In genomic region chr8:72239499-72240402, GRCm38 (mm10) we compare ENCODE assay signal across 8 mouse cellular contexts. TPM values are rescaled to one million over a fixed set of nuclear protein-coding genes. Genes with fewer than 3 reads are reported as not detected.
A peak's percentile ranks its signal among the peaks of the same experiment; 100 is the strongest.
DNase-seq lines count a peak whose midpoint lies in the region; ATAC-seq and TF ChIP-seq lines count a peak whose summit lies in the region.

Ap1m1 (plus strand) TSS chr8:72240018.

- peak within 1 kb of the TSS; percentile 23 for H3K9ac ChIP-seq in ES-Bruce4 (ENCODE audit: low read depth, poor library complexity, severe bottlenecking)
- peak within 1 kb of the TSS; percentile 78 for H3K9ac ChIP-seq in forebrain, embryonic 13.5 days
- H3K9ac ChIP-seq in liver, postnatal 0 days (replicated peaks) = peak within 1 kb of the TSS; percentile 74
- H3K9ac ChIP-seq in neural tube, embryonic 14.5 days (replicated peaks; ENCODE audit: low read depth, low read length) = peak within 1 kb of the TSS; percentile 70

- H3K9me3 ChIP-seq in ES-Bruce4 (replicated peaks; ENCODE audit: control insufficient read depth, insufficient read depth, low read length, poor library complexity, severe bottlenecking) = no peaks in the 10 kb centered on the region
- H3K9me3 ChIP-seq in forebrain, embryonic 13.5 days (replicated peaks) = no peaks in the 10 kb centered on the region
- no peaks in the 10 kb centered on the region for H3K9me3 ChIP-seq in liver, postnatal 0 days (ENCODE audit: low read length)
- no peaks in the 10 kb centered on the region for H3K9me3 ChIP-seq in neural tube, embryonic 14.5 days (ENCODE audit: control insufficient read depth, low read length)

- peak within 1 kb of the TSS; percentile 75 for H3K4me2 ChIP-seq in forebrain, embryonic 13.5 days
- H3K4me2 ChIP-seq in liver, postnatal 0 days (ENCODE audit: low read depth, low read length) = peak within 1 kb of the TSS; percentile 88
- H3K4me2 ChIP-seq in neural tube, embryonic 14.5 days (ENCODE audit: low read depth, low read length) = peak within 1 kb of the TSS; percentile 80

- intact Hi-C loops in heart, postnatal 10 days (cut with DNase I) = loop anchor here (5.0 kb wide), 1 partner anchor 62 kb away; no protein-coding TSS in a partner anchor

- H3K27ac ChIP-seq in ES-Bruce4 (ENCODE audit: insufficient read depth, low read length) = no peak within 1 kb of the TSS; the same call in 1 of the 2 replicates
- peak within 1 kb of the TSS; percentile 94 for H3K27ac ChIP-seq in forebrain, embryonic 13.5 days
- peak within 1 kb of the TSS; percentile 80 for H3K27ac ChIP-seq in liver, postnatal 0 days (ENCODE audit: low read depth)
- peak within 1 kb of the TSS; percentile 95 for H3K27ac ChIP-seq in neural tube, embryonic 14.5 days (ENCODE audit: low read depth, low read length)

- TF ChIP-seq EP300 in ES-Bruce4 (IDR thresholded peaks at IDR 0.05; ENCODE audit: insufficient read depth, low read depth, low read length) = 0 out of 2 replicates have a peak, but pooled peaks have one; percentile 44
- TF ChIP-seq EP300 in liver, postnatal 0 days (IDR thresholded peaks at IDR 0.05; ENCODE audit: low read depth) = peak; percentile 65

- peak; percentile 50 for TF ChIP-seq CTCF in ES-Bruce4 (IDR thresholded peaks at IDR 0.05; ENCODE audit: low read depth, low read length)
- TF ChIP-seq CTCF in liver, postnatal 0 days (IDR thresholded peaks at IDR 0.05; ENCODE audit: low read depth) = peak; percentile 93

- WGBS in forebrain, embryonic 13.5 days = under 1% methylated on average over 54 of the region's 54 CpGs
- WGBS in large intestine, adult 2 months = under 1% methylated on average over 54 of the region's 54 CpGs
- WGBS in liver, postnatal 0 days (ENCODE audit: insufficient replicate concordance) = under 1% methylated on average over 54 of the region's 54 CpGs
- WGBS in neural tube, embryonic 14.5 days = under 1% methylated on average over 54 of the region's 54 CpGs

- H3K36me3 ChIP-seq in ES-Bruce4 (ENCODE audit: control insufficient read depth, insufficient read depth, low read length, poor library complexity, severe bottlenecking) = no peaks in the 10 kb centered on the region
- peaks cover 24% of the 10 kb centered on the region for H3K36me3 ChIP-seq in forebrain, embryonic 13.5 days (ENCODE audit: poor library complexity, severe bottlenecking)
- peaks cover 10% of the 10 kb centered on the region for H3K36me3 ChIP-seq in liver, postnatal 0 days (replicated peaks; ENCODE audit: insufficient read depth, low read length)
- H3K36me3 ChIP-seq in neural tube, embryonic 14.5 days (ENCODE audit: control insufficient read depth, insufficient read depth, low read length) = peaks cover 4% of the 10 kb centered on the region; the same call in 1 of the 2 replicates

- DNase-seq in heart, postnatal 10 days = peak; percentile 98 to 99
- DNase-seq in large intestine, adult 2 months (ENCODE audit: low read depth, low spot score) = peak; percentile 98
- DNase-seq in liver, postnatal 0 days = peak; percentile 99
- DNase-seq in testis, postnatal 10 days (ENCODE audit: low spot score) = peak; percentile 98

- peak within 1 kb of the TSS; percentile 72 for H3K4me3 ChIP-seq in ES-Bruce4 (ENCODE audit: low read depth, low read length)
- peak within 1 kb of the TSS; percentile 72 for H3K4me3 ChIP-seq in forebrain, embryonic 13.5 days
- peak within 1 kb of the TSS; percentile 75 for H3K4me3 ChIP-seq in liver, postnatal 0 days (ENCODE audit: low read depth, low read length)
- peak within 1 kb of the TSS; percentile 74 for H3K4me3 ChIP-seq in neural tube, embryonic 14.5 days (ENCODE audit: low read depth, low read length)

- peak; percentile 30 for TF ChIP-seq POLR2A in ES-Bruce4 (IDR thresholded peaks at IDR 0.05; ENCODE audit: insufficient read depth, low read length)

- no peaks in the 10 kb centered on the region for H3K27me3 ChIP-seq in ES-Bruce4 (ENCODE audit: control insufficient read depth, insufficient read depth, low read length, poor library complexity, severe bottlenecking)
- H3K27me3 ChIP-seq in forebrain, embryonic 13.5 days = no peaks in the 10 kb centered on the region
- no peaks in the 10 kb centered on the region for H3K27me3 ChIP-seq in liver, postnatal 0 days (ENCODE audit: insufficient read depth, low read length)
- H3K27me3 ChIP-seq in neural tube, embryonic 14.5 days (ENCODE audit: control insufficient read depth, insufficient read depth, low read length) = no peaks in the 10 kb centered on the region

- peak; percentile 97 for ATAC-seq in cerebellum, adult (ENCODE audit: insufficient number of reproducible peaks, low FRiP score, low TSS enrichment)
- ATAC-seq in forebrain, embryonic 13.5 days = peak; percentile 96
- peak; percentile 90 for ATAC-seq in liver, postnatal 0 days
- peak; percentile 96 for ATAC-seq in neural tube, embryonic 14.5 days (ENCODE audit: low read depth)

- H3K4me1 ChIP-seq in ES-Bruce4 (ENCODE audit: control insufficient read depth, insufficient read depth, low read length) = no peaks in the 10 kb centered on the region
- H3K4me1 ChIP-seq in forebrain, embryonic 13.5 days = peaks cover 26% of the 10 kb centered on the region
- H3K4me1 ChIP-seq in liver, postnatal 0 days (ENCODE audit: insufficient read depth) = peaks cover 34% of the 10 kb centered on the region
- peaks cover 14% of the 10 kb centered on the region for H3K4me1 ChIP-seq in neural tube, embryonic 14.5 days (ENCODE audit: control insufficient read depth, insufficient read depth, low read length)

RNA-seq across cellular contexts. Expression of gene Ap1m1, which starts in this region (rescaled TPM):
- polyA plus RNA-seq in ES-Bruce4 (2011; ENCODE audit: insufficient read depth, insufficient read length, low read depth, missing spikeins) = 26.0 and 30.1 TPM in 2 replicates
- polyA plus RNA-seq in forebrain, embryonic 13.5 days (2015; fragmentation: Nextera tagmentation; extraction: Ambion mirVana) = 211 and 235 TPM in 2 replicates
- 10 to 100 TPM; 62.3 to 66.6 TPM for total RNA-seq in heart, postnatal 10 days (2021)
- 39.4 and 51.4 TPM in 2 replicates for polyA plus RNA-seq in large intestine, adult 2 months (2012; rRNA removed)
- polyA plus RNA-seq in liver, postnatal 0 days (2015; fragmentation: Nextera tagmentation; extraction: Ambion mirVana) = 40.7 and 41.7 TPM in 2 replicates
- 220 and 235 TPM in 2 replicates for polyA plus RNA-seq in neural tube, embryonic 14.5 days (2014; fragmentation: Nextera tagmentation; extraction: Ambion mirVana)

Comparison
In these comparisons a context has a peak if more than half of its experiments do, and no peak if none do; other contexts are left out.
1. H3K9ac ChIP-seq: peak in every context shown above with its lines; median percentile 78 in forebrain, embryonic 13.5 days; 74 in liver, postnatal 0 days; 70 in neural tube, embryonic 14.5 days; 23 in ES-Bruce4.